Mouse (Mus musculus): ENCODE data around the gene Spsb3. TPM values are rescaled to one million over a fixed set of nuclear protein-coding genes. Genes with fewer than 3 reads are reported as not detected.

Gene Spsb3
- polyA plus RNA-seq, 1 experiment = 84.5 TPM

DNA sequence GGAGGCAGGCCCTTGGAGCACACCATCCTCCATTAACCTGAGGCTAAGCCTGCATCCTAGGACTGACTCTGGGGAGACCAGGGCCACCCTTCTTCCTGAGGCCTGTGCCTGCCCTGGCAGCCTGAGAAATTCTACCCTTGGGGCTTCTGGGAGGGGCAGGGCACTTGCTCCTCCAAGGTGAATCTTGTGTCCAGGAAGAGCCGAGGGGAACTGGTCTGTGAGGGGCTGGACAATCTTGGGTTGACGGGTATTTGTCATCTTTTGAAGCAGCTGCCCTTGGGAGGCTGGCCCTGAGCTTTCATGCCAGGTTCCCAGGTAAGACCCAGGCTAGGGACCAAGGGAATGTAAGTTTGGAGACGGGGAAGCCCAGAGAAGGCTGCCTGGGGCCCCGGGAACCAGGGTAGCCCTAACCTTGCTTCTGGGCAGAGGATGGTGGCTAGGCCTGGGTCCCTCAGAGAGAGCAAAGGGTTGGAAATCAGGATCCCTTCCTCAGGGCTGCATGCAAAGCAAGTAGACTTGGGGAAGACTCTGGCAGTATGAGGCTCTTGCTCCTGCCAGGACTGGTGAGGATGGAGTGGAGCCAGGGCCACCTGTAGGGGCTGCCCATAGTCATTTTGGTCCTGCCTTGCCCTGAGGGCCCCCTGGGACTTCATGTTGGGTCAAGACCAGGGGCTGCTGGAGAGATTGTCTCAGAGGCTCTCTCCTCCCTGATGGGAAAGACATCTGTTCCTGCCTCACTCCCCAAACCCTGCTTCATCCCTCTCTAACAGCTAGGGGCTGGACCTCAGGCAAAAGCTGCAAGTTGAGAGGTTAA, 11.8 kb downstream of the Spsb3 start:
- TF ChIP-seq CTCF (IDR thresholded peaks at IDR 0.05; ENCODE audit: borderline replicate concordance, extremely low read depth, insufficient read depth, insufficient read length) (no peak), POLR2A (IDR thresholded peaks at IDR 0.05; ENCODE audit: borderline replicate concordance, extremely low read depth, insufficient read depth, insufficient read length, poor library complexity, severe bottlenecking) (no peak)
- no peak for DNase-seq (ENCODE audit: low read depth)

DNA sequence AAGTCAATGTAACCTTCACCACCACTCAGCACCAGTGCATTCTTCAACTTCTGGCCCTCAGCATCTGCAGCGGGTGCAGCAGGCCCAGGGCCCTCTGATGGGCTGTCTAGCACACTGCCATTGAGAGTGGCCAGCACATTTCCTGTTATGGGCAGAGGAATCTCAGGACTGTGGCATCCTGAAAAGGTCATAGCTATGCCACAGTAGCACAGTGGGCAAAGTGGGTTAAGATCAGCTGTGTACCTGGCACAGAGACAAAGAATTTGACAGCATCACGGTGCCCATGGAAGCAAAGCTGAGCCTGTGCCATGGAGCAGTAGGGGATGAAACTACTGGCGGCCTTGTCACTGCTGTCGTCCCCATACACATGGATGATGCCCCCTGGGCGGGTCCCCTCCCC, 12.7 kb downstream of the Spsb3 start:
- TF ChIP-seq CTCF (IDR thresholded peaks at IDR 0.05; ENCODE audit: borderline replicate concordance, extremely low read depth, insufficient read depth, insufficient read length) (no peak), POLR2A (IDR thresholded peaks at IDR 0.05; ENCODE audit: borderline replicate concordance, extremely low read depth, insufficient read depth, insufficient read length, poor library complexity, severe bottlenecking) (no peak)

DNA sequence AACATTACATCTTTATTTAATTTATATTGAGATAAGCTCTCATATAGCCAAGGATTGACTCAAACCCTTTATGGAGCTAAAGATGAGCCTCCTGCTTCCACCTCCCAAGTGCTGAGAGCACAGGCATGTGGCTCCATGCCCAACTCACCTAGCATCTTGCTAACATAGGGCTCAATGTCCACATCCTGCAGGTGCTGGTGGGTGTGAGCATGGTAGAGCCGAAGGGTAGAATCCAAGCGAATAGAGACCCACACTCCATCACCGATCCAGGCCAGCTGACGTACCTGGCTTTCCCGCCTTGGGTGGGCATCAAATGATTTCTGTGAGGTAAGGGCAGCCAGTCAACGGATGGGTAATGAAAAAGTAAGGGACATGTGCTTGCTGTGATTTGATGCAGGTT, 13.6 kb downstream of the Spsb3 start:
- TF ChIP-seq CTCF (IDR thresholded peaks at IDR 0.05; ENCODE audit: borderline replicate concordance, extremely low read depth, insufficient read depth, insufficient read length) = no peak
- no peak for TF ChIP-seq POLR2A (IDR thresholded peaks at IDR 0.05; ENCODE audit: borderline replicate concordance, extremely low read depth, insufficient read depth, insufficient read length, poor library complexity, severe bottlenecking)
- DNase-seq (ENCODE audit: low read depth) = no peak

More for the DNA sequence above, 12.7 kb downstream of the Spsb3 start:
- DNase-seq (ENCODE audit: low read depth) = no peak

DNA sequence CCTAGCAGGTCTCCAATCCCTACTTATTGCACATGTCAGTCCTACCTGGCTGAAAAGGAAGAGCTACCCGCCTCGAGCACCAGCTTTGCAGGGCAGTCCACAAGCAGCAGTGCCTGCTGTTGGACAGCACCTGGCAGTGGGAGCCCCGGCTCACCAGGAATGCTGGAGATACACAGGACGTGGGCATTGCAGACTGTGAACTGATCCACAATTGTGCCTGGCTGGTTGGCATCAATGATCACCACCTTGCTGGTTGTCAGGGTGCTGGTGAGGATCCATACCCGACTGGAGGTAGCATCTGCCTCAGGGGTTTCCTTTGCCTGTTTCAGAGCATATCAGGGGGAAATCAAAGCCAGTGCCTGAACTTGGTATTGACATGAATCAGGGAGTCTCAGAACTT, 15.7 kb downstream of the Spsb3 start:
- no peak for DNase-seq (ENCODE audit: low read depth)
- TF ChIP-seq CTCF (IDR thresholded peaks at IDR 0.05; ENCODE audit: borderline replicate concordance, extremely low read depth, insufficient read depth, insufficient read length) = no peak
- no peak for TF ChIP-seq POLR2A (IDR thresholded peaks at IDR 0.05; ENCODE audit: borderline replicate concordance, extremely low read depth, insufficient read depth, insufficient read length, poor library complexity, severe bottlenecking)

DNA sequence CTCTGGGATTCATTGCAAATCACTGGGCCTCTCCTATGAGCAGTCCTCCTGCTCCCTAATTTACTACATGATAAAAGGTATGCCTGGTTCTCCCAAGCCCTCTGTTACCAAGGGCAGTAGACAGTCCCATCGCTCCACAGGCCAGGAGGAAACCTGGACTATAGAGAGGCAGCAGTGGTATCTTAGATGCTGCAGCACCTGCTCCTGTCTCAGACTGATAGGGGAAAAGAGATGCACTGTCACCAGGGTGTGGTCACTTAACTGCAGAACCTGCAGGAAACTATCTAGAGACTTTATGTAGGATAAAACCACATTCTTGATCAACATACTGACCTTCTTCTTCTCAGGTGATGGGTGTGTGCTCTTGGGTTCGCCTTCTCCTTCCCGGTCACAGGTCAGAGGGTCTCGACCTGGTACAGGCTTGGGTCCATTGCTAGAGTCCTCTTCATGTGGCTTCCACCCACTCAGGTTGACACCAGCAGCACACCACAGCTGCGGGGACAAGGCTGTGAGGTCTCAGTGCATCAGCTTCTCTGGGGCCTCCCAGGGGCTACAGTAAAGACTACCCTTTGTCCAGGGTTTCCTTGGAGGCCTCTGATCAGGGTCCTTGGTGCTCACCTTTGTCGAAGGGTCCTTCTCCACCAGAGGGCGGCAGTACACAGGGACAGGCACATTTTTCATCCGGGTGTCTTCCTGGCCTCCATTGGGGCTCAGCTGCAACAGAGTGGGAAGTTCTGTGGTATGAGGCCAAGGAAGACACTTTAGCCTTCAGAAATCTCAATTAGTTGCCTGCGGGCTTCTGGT, 16.4 kb downstream of the Spsb3 start:
- DNase-seq (ENCODE audit: low read depth) = no peak
- peak; percentile 40; the same call in 1 of the 2 replicates for TF ChIP-seq CTCF (IDR thresholded peaks at IDR 0.05; ENCODE audit: borderline replicate concordance, extremely low read depth, insufficient read depth, insufficient read length)
- TF ChIP-seq POLR2A (IDR thresholded peaks at IDR 0.05; ENCODE audit: borderline replicate concordance, extremely low read depth, insufficient read depth, insufficient read length, poor library complexity, severe bottlenecking) = no peak

DNA sequence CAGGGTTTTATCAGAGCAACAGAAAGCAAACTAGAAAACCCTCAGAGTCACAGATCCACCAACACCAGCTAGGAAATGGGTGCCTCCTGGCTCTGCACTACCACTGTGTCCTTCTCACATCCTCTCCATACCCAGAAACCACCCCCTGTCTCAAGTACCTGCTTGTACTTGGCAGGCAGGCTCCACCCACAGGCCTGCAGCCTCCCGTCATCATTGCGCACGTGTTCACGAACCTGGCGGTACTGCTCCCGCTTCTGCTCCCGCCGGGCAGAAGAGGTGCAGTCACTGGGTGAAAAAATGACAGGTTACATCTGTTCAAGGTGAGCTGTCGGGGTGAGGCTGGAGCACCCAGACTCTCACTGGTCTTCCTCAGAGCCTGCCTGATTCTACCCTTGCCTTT, 17.3 kb downstream of the Spsb3 start:
- TF ChIP-seq POLR2A (IDR thresholded peaks at IDR 0.05; ENCODE audit: borderline replicate concordance, extremely low read depth, insufficient read depth, insufficient read length, poor library complexity, severe bottlenecking) = no peak
- no peak for TF ChIP-seq CTCF (IDR thresholded peaks at IDR 0.05; ENCODE audit: borderline replicate concordance, extremely low read depth, insufficient read depth, insufficient read length)
- no peak for DNase-seq (ENCODE audit: low read depth)

DNA sequence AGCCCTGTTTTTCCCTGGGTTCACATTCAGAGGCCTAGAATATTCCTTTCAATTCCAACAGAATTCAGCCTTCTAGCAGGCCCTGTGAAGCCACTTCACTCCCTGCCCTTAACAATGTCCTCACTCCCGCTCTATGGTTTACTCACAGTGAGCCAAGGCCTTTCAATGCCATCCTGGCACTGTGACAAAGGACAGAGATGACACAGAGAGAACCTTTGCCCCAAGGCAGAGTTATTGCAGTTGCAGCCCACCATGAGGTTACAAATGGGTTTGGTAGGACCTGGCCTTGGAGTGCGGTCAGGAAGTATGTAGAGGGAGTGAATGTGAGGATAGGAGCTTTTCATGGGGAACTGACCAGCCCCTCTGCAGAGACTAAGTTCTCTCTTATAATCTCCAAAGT, 21.1 kb downstream of the Spsb3 start:
- TF ChIP-seq POLR2A (IDR thresholded peaks at IDR 0.05; ENCODE audit: borderline replicate concordance, extremely low read depth, insufficient read depth, insufficient read length, poor library complexity, severe bottlenecking) = no peak
- no peak for TF ChIP-seq CTCF (IDR thresholded peaks at IDR 0.05; ENCODE audit: borderline replicate concordance, extremely low read depth, insufficient read depth, insufficient read length)
- DNase-seq (ENCODE audit: low read depth) = no peak

DNA sequence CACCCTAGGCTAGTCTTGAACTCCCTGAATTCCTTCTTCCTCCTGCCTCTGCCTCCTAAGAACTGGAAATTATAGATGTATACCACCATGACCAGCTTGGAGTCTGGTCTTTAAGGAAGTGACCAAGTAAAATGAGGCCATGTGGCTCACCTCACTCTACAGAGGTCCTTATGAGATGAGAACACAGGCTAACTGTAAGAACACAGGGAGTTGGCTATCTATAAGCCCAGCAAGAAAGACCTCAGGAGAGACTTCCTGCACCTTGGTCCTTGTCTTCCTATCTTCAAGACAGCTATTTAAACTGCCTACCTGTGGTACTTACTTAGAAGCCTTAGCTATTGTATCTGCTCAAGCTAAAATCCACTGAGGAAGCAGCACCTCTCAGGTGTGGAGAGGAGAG, 27.5 kb downstream of the Spsb3 start:
- no peak for DNase-seq (ENCODE audit: low read depth)
- no peak for TF ChIP-seq POLR2A (IDR thresholded peaks at IDR 0.05; ENCODE audit: borderline replicate concordance, extremely low read depth, insufficient read depth, insufficient read length, poor library complexity, severe bottlenecking)
- TF ChIP-seq CTCF (IDR thresholded peaks at IDR 0.05; ENCODE audit: borderline replicate concordance, extremely low read depth, insufficient read depth, insufficient read length) = no peak

DNA sequence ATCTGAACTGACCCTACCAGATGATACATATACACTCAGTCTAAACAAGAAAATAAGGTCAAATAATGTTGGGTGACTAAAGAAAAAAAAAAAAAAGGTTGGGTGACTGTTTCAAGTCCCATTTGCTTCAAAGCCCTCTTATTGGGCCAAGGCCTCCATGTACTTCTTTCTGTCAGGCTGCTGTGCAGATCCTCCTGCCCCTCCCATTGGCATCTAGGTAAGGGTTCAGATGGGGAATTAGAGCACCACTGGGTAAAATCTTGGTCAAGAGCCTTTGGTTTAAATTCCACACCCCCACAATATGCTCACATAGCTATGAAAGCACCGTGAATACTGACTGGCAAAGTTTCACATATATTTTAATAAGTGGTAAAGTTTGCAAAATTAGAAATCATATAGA, 36.8 kb downstream of the Spsb3 start:
- DNase-seq (ENCODE audit: low read depth) = no peak
- TF ChIP-seq CTCF (IDR thresholded peaks at IDR 0.05; ENCODE audit: borderline replicate concordance, extremely low read depth, insufficient read depth, insufficient read length) = no peak
- TF ChIP-seq POLR2A (IDR thresholded peaks at IDR 0.05; ENCODE audit: borderline replicate concordance, extremely low read depth, insufficient read depth, insufficient read length, poor library complexity, severe bottlenecking) = no peak

DNA sequence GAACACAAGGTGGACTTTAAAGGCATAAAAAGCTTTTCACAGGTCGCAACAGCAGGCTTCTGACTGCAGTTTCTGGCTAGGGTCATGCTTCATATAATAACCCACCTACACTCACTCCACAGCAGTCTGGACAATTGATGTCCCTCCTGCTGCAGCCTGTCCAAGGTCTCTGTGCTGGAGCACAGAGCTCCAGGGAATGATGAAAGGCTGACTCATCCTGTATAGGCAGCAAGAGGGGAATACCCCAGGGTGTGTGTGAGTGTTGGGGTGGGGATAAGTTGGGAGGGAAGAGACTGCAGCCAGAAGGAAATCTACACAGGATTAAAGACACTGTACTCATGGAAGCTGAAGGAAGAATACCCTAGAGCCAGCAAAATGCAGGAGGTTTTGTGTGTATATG, 43.1 kb downstream of the Spsb3 start:
- no peak for DNase-seq (ENCODE audit: low read depth)
- no peak for TF ChIP-seq POLR2A (IDR thresholded peaks at IDR 0.05; ENCODE audit: borderline replicate concordance, extremely low read depth, insufficient read depth, insufficient read length, poor library complexity, severe bottlenecking)
- TF ChIP-seq CTCF (IDR thresholded peaks at IDR 0.05; ENCODE audit: borderline replicate concordance, extremely low read depth, insufficient read depth, insufficient read length) = no peak

DNA sequence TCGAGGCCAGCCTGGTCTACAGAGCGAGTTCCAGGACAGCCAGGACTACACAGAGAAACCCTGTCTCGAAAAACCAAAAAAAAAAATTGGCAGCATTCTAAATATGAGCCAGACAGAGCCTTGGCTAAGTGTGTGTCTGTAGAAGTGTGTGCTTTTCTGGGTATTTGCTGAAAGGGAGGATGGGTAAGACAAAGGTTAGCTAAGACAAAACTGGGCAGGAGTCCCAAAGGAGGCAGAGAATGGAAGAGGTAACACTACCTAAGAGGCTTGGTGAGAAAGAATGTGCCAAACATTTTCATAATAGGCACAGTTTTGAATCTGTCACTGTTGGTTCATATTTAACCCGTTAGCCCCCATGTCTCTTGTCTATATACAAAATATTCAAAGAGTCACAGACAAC, 46.0 kb downstream of the Spsb3 start:
- no peak for DNase-seq (ENCODE audit: low read depth)
- TF ChIP-seq POLR2A (IDR thresholded peaks at IDR 0.05; ENCODE audit: borderline replicate concordance, extremely low read depth, insufficient read depth, insufficient read length, poor library complexity, severe bottlenecking) (no peak), CTCF (IDR thresholded peaks at IDR 0.05; ENCODE audit: borderline replicate concordance, extremely low read depth, insufficient read depth, insufficient read length) (no peak)

All from brain, embryonic 14.5 days (tissue).